Mouse (Mus musculus) olfactory bulb, adult 2 months (tissue): Measurements from ENCODE around the gene Hist2h3b.

Source experiments
- CTCF ChIP-seq: fragments of 200-500 bp; IDR thresholded peaks from 2 replicates; pipeline ENCODE4 v1.5.1; 2012; ENCODE audit warnings: low read depth, mild to moderate bottlenecking, low read length, moderate library complexity; ENCODE audit not compliant: insufficient read depth
- POLR2A ChIP-seq: fragments of 200-500 bp; IDR thresholded peaks from 2 replicates; pipeline ENCODE4 v1.6.1; 2012; ENCODE audit warnings: mild to moderate bottlenecking, low read depth, low read length, moderate library complexity; ENCODE audit not compliant: insufficient read depth

DNA sequence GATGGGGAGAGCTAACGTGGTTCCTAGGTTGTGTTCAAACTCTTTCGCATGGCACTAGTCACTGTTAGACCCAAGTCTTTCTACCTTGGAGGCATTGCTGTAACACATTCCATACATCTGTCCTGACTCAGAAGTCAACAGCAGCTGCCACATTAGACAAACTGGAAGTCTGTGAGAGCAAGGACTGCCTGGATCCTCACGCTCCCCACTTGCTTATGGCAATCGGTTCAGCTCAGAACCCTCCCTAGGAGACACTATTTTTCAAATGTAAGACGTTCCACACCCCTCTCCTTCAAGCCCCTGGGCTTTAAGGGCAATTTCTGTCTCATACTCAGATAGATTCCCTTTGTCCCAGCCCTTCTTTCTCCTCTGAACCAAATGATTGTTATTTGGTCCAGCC is 33.6 kb downstream of the Hist2h3b start:
- TF ChIP-seq POLR2A (no peak), CTCF (no peak)
